Mouse (Mus musculus): ENCODE measurements at regions not wholly inside any gene's neighbourhood (a gene's known extent, or its start where the extent isn't known, plus 50 kb on each side); places are given as distances from the start of the nearest gene placed in this dataset.
A peak's percentile ranks its signal among the peaks of the same experiment; 100 is the strongest.

DNA sequence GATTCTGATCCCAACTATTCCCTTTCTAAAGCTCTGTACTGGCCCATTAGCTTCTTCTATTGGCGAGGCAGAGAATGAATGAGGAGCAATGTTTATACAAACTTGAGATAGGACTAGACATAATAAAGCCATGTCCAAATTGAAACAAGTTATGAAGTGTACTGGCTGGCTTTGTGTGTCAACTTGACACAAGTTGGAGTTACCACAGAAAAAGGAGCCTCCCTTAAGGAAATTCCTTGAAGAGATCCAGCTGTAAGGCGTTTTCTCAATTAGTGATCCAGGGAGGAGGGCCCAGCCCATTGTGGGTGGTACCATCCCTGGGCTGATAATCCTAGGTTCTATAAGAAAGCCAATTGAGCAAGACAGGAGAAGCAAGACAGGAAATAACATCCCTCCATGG lies 135.9 kb upstream of the Cr2 start:
- Histone ChIP-seq H3K4me1 (ENCODE audit: control insufficient read depth) (no peaks in the 10 kb centered on the region), H3K9me3 (ENCODE audit: control insufficient read depth, low read length) (no peaks in the 10 kb centered on the region)
- no peak for TF ChIP-seq GATA1 (IDR thresholded peaks at IDR 0.05; ENCODE audit: low read length)
- no peak for TF ChIP-seq TAL1 (IDR thresholded peaks at IDR 0.05; ENCODE audit: low read length)

GRCm38 (mm10) chr1:195285076-195285475 lies 108.6 kb upstream of the Cr2 start:
- TF ChIP-seq TAL1 (IDR thresholded peaks at IDR 0.05; ENCODE audit: low read length) (no peak), GATA1 (IDR thresholded peaks at IDR 0.05; ENCODE audit: low read length) (no peak)
- Histone ChIP-seq H3K9me3 (ENCODE audit: control insufficient read depth, low read length) (no peaks in the 10 kb centered on the region), H3K27me3 (ENCODE audit: control insufficient read depth) (no peaks in the 10 kb centered on the region), H3K36me3 (ENCODE audit: control insufficient read depth) (no peaks in the 10 kb centered on the region), H3K4me3 (replicated peaks) (no peak overlapping the region), H3K4me1 (ENCODE audit: control insufficient read depth) (no peaks in the 10 kb centered on the region)

More for the DNA sequence above, 135.9 kb upstream of the Cr2 start:
- Histone ChIP-seq H3K36me3 (ENCODE audit: control insufficient read depth) (no peaks in the 10 kb centered on the region), H3K4me3 (replicated peaks) (no peak overlapping the region), H3K27me3 (ENCODE audit: control insufficient read depth) (no peaks in the 10 kb centered on the region)

GRCm38 (mm10) chr1:195241496-195241895 lies 65.0 kb upstream of the Cr2 start:
- no peak for TF ChIP-seq GATA1 (IDR thresholded peaks at IDR 0.05; ENCODE audit: low read length)
- TF ChIP-seq TAL1 (IDR thresholded peaks at IDR 0.05; ENCODE audit: low read length) = no peak

GRCm38 (mm10) chr1:195232658-195233057 lies 56.1 kb upstream of the Cr2 start:
- no peak overlapping the region for H3K4me3 ChIP-seq (replicated peaks)
- no peaks in the 10 kb centered on the region for H3K36me3 ChIP-seq (ENCODE audit: control insufficient read depth)
- H3K9me3 ChIP-seq (ENCODE audit: control insufficient read depth, low read length) = no peaks in the 10 kb centered on the region
- no peaks in the 10 kb centered on the region for H3K4me1 ChIP-seq (ENCODE audit: control insufficient read depth)
- no peak for TF ChIP-seq GATA1 (IDR thresholded peaks at IDR 0.05; ENCODE audit: low read length)
- no peak for TF ChIP-seq TAL1 (IDR thresholded peaks at IDR 0.05; ENCODE audit: low read length)
- no peaks in the 10 kb centered on the region for H3K27me3 ChIP-seq (ENCODE audit: control insufficient read depth)

More at GRCm38 (mm10) chr1:195241496-195241895, 65.0 kb upstream of the Cr2 start:
- Histone ChIP-seq H3K4me1 (ENCODE audit: control insufficient read depth) (peaks cover 2% of the 10 kb centered on the region), H3K27me3 (ENCODE audit: control insufficient read depth) (no peaks in the 10 kb centered on the region), H3K36me3 (ENCODE audit: control insufficient read depth) (no peaks in the 10 kb centered on the region), H3K4me3 (replicated peaks) (peak overlapping the region; percentile 57), H3K9me3 (ENCODE audit: control insufficient read depth, low read length) (no peaks in the 10 kb centered on the region)

DNA sequence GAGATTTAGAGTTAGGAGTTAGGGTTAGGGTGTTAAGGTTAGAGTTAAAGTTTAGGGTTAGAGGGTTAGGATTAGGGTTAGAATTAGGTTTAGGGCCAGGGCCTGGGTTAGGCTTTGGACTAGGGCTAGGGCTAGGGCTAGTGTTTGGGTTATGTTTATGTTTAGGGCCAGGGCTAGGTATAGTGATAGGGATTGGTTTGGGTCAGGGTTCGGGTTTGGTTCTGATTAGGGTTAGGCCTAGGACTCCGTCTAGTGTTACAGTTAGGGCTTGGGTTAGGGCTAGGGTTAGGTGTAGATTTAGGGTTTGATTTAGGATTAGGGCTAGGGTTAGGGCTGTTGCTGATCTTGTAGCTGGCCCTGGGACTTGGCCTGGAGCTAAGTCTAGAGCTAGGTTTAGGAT lies 50.5 kb upstream of the Cr2 start:
- no peaks in the 10 kb centered on the region for H3K27me3 ChIP-seq (ENCODE audit: control insufficient read depth)
- no peaks in the 10 kb centered on the region for H3K36me3 ChIP-seq (ENCODE audit: control insufficient read depth)
- H3K4me1 ChIP-seq (ENCODE audit: control insufficient read depth) = no peaks in the 10 kb centered on the region
- TF ChIP-seq TAL1 (IDR thresholded peaks at IDR 0.05; ENCODE audit: low read length) (no peak), GATA1 (IDR thresholded peaks at IDR 0.05; ENCODE audit: low read length) (no peak)
- H3K9me3 ChIP-seq (ENCODE audit: control insufficient read depth, low read length) = no peaks in the 10 kb centered on the region
- H3K4me3 ChIP-seq (replicated peaks) = no peak overlapping the region

Measured in erythroblast, embryonic 14.5 days (primary cell).